Mouse (Mus musculus): ENCODE results near the gene Dynlt1c. TPM values are rescaled to one million over a fixed set of nuclear protein-coding genes. Genes with fewer than 3 reads are reported as not detected.
"Not testable (repeated sequence)": the region's sequence is repeated elsewhere in the genome, so short reads cannot be mapped to it uniquely, and the experiment has no call there.

Gene Dynlt1c
- total RNA-seq, 4 experiments from 2014 or later, result 17.1 to 20.9 (median 19.6) TPM

DNA sequence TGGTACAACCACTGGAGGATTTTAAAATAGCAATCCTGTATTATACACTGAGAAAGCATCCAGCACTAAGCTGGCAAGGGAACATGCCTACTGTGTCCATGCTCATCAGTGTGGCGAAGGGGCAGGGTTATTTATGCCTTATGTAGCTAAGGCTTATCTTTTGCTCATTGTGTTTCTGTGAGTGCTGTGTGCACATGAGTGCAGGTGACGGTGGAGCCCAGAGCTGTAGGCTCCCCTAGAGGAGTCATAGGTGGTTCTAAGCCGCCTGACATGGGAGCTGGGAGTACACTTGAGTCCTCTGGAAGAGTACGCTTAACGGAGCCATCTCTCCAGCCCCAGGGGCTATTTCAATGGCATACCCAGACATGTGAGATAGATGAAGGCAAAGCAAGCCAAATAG lies 17.8 kb downstream of the Dynlt1c start:
- DNase-seq (ENCODE audit: low spot score in 2 of 2), result not testable (repeated sequence)

DNA sequence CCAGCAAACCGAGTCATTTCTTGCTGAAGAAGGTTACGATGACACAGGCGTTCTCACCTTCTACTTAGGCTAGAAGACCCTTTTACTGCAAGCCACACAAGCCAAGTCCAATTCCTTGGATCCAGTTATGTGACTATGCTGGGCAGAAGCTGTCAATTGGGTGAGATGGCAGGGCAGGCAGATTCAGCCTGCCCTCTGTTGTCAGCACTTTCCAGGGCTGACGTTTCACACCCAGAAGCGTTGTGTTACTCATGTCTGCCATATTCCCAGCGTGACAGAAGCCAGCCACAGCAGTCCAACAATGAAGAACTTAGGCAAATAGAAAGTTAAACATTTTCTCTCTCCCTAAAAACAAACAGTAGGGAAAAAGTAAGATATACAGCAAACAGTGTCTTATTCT lies 18.6 kb downstream of the Dynlt1c start:
- not testable (repeated sequence) for DNase-seq (ENCODE audit: low spot score in 2 of 2)

DNA sequence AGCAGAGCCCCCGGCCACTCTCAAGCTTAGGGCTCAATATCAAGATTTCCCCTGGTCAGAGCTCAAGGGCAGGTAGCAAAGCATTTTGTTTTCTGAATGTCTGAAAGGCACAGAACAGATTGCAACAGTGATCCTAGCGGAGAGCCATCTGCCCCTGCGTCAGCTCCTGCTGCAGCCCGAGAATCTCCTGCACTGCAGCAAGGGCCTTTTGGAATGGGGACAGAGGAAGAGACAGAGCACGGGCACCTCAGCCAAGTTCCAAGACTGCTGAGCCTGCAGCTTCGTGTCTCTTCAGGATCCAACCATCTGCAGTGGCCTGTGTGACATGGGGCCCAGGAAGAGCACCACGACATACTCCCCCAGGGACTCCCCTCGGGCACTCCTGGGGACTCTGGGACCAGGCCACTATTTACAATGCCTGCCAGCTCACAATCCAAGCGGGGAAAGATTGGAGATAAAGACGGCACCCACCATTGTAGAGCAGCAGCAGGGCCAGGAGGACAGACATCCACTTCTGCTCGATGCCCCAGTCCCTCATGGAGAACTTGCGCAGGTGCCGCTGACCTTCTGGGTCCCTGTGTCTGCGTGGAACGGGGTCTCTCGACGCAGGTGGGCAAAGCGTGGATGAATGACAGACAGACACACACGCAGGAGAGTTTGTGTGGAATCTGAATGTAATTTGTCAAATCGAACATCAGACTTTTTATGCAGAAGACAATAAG lies 19.4 kb downstream of the Dynlt1c start:
- not testable (repeated sequence) for DNase-seq (ENCODE audit: low spot score in 2 of 2)

DNA sequence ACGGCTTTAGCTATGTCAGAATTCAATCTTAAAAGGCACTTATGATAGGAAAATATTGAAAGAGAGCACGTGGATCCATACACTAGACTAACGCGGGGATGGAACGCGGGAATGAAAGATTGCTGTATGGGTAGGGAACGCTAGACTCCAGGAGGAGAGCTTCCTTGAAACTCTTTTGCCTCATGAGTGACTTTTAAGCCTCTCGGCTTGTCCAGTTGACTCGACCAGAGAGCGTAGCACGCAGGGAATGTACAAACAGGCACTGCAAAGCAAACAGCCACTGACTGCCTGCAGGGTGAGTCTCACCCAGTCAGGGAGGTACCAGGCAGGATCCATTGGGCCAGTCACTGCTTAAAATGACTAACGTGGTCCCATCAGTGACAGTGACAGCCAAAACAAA lies 20.5 kb downstream of the Dynlt1c start:
- not testable (repeated sequence) for DNase-seq (ENCODE audit: low spot score in 2 of 2)

DNA sequence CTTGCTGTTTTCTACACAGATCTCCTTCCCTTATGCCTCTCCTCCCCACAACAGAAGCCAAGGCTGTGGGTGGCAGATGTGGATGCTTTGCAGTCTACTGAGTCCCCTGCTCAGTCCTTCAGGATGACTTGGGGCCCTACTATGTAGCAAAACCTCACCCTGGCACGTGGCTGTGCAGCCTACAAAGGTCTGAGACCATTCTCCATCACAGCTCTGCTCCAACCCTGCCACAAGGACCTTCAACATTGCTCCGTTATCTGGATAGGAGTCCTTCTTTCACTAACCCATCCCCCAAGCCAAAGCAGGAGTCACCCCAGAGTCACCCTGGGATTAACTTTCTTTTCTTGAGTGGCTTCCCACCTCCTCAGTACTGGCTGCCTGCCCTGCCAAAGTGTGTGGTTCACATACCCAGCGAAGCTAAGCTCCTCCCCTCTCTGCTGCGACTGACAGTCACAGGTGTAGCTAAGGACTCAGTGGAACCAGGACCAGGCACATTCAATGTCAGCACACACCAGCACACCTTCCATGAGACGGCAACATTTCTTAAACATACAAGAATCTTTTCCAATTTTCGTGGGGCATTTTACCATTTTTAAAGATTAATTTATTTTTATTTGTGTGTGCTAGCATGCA lies 23.6 kb downstream of the Dynlt1c start:
- not testable (repeated sequence) for DNase-seq (ENCODE audit: low spot score in 2 of 2)

DNA sequence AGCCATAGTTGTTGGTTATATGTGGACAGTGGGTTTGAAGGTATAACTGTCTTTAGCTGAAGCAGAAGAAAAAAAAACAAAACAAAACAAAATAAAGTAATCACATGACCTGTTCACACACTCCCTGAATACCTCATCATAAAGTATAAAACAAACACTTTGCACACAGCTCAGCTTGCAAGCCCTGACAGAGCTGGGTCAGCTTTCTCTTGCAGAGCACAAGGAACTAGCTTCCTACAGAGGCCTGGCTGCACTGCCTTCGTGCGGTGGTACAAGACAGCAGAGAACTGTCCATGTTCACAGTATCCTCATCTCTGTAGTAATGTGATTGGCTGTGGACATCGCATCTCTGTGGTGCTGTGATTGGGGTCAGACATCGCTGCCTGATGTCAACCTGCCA lies 28.9 kb downstream of the Dynlt1c start:
- not testable (repeated sequence) for DNase-seq (ENCODE audit: low spot score in 2 of 2)

DNA sequence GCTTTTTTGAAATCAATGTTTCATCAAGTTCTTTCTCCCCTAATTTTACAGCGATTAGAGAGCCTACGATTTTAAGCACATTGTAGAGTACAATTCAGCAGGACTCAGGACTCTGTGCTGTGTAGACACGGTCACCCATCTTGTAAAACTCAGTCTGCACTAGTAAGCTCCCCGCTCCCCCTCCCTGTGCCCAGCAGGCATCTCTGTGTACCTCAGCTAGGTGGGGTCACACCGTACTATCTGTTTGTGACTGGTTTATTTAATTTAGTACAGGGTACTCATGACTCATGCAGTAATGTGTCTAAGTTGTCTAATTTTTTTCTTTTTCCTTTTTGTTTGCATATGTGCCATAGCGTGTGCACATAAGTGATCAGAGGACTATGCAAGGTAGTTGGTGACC lies 31.4 kb downstream of the Dynlt1c start:
- DNase-seq (ENCODE audit: low spot score in 2 of 2), result not testable (repeated sequence)

DNA sequence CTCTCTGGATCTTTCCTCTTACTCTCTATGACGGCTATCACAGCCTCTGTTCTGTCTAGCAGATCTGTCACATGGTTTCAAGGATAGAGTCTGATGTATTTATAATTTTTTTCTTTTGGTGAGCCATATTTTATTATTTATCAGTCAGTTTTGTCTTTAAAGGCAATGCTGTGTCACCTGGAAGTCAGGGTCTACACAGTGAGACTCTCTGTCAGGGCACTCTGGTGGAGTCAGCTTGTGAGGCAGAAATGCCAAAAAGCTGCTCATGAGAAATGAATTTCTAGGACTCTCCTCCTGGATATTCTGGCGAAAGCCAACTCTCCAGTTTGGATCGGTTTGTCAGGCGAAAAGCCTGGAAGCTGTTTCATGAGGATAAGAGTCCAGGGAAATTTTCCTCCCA lies 34.3 kb downstream of the Dynlt1c start:
- not testable (repeated sequence) for DNase-seq (ENCODE audit: low spot score in 2 of 2)

DNA sequence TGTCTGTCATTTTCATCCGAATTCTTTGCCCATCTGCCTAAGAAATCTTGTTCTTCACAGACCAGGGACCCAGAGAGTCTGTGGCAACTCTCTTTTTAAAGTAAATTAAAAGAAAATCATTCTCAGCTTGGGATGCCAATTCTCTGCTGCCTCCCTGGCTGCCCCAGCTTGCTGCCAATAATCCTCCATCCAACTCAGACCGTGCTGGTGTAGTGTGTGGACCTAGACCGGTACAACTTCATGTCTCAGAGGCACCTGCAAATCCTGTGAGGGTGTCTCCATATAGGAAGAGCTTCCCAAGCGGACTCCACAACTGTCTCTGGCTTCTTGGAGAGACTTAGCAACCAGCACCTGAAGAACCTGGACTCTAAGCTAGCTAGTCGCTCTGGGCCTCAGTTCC lies 35.4 kb downstream of the Dynlt1c start:
- DNase-seq (ENCODE audit: low spot score in 2 of 2), result no peak

DNA sequence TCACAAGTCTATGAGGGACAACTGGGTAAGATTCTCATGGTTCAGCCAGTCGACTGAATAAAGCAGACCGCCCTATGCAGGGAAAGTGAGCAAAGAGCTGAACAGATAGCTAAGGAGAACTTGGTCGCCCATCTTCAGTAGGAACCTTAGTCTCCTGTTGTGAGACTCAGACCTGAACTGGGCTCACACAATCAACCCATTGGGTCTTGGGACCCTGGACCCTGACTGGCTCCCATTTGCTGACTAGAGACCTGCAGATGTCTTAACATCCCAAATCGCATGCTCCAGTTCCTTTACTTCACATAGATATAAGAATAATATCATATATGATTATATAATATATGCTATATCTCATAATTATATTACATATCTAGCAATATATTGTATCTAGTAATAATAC lies 36.0 kb downstream of the Dynlt1c start:
- not testable (repeated sequence) for DNase-seq (ENCODE audit: low spot score in 2 of 2)

DNA sequence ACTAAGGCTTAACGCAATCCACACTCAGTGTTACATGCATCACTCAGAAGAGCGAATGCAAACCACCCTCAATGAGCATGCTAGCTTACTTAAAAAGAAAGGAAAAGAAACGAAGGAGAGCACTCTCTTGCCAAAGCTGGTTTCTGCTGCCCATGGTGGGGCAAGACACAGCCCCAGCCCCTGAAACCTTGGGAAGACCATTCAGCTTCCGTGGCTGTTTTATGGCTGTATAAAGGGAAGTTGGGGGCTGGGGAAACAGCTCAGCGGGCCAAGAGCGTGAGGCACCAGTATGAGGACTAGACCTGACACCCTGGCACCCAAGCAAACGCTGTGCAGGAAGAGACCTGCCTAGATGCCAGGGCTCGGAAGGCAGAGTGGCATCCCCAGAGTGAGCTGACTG lies 37.0 kb downstream of the Dynlt1c start:
- not testable (repeated sequence) for DNase-seq (ENCODE audit: low spot score in 2 of 2)

DNA sequence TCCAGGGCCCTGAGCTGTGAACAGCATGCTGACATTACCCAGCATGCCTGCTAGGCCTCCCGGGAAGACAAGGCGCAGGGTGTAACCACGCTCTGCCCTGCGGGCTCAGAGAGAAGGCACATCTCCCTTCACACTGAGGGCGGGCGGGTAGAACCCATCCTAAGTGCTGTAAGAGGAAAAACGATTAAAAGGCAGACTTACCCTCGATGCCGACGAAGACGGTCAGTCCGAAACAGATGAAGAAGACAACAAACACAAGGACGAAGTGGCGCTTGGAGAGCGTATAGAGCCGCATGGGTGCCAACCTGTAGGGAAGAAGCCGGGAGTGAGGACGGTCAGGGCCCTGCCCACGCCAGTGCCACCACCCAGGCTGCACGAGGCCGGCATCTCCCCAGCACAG lies 38.0 kb downstream of the Dynlt1c start:
- DNase-seq (ENCODE audit: low spot score in 2 of 2), result not testable (repeated sequence)

DNA sequence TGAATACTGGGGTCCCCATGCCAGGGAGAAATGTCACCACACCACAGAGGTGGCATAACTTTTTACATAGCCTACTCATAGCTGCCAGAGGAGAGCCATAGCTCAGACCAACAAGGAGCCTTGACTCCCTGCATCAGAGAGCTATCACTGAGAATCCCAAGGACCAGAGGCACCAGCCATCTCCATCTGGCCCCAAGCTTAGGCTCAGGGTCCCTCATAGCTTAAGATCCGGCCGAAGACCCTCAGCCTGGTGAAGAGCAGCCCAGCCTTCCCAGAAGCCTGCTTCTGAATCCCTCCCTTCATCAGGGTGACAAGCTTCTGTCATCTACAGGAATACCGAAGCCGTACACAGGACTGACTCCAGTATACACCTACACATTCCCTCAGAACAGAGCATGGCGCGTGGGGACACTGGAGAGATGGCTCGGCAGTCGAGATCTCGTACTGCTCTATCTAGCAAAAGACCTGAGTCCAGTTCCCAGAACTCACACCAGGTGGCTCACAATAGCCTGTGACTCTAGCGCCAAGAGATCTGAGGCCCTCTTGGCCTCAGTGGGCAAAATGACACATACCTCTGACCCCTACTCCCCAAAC lies 38.7 kb downstream of the Dynlt1c start:
- DNase-seq (ENCODE audit: low spot score in 2 of 2), result not testable (repeated sequence)

DNA sequence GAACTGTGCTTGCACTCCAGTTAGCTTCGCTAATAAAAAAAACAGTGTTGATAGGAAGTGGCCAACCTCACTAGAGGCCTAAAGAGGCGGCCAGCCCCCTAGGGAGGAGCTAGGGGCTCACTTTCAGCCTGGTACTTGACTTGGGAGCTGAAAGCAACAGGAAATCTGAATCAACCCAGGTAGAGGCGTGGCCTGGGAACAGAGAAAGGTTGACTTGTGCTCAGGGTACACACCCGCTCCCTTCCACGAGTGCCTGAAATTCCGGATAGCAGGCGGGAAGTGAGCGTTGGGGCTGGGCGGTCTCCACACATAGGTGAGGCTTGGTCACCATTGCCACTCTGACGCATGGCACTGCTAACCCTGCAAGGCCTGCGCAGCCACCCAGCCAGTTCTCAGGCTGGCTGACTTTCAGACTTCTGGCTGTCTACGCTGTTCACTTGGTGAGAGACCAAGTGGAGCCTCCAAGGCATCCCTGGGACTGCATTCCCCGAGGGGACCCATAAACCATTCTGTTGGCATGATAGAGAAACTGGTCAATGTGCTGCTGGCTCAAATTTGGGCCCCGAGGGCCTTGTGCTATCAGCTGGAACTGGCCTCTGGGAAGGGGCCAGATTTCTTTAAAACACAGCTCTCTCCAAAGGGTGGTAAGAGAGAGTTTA lies 39.4 kb downstream of the Dynlt1c start:
- not testable (repeated sequence) for DNase-seq (ENCODE audit: low spot score in 2 of 2)

DNA sequence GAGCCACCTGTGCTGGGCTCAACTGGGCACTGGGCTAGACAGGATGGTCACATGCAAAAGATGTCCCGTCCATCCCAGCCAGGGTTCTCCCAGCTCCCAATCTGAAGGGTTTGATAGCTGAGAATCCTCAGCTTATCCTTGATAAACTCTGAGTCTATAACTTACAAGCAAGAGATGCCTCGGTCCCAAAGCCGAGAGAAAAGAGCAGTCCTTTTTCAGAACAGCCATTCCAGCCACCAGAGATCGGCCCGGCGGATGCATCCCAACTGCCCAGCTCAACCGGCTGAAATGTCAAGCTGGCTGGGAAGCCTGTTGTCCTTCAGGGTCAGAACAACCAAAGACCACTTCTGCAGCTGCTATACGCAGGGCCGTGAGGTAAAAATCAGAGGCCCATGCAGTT lies 42.7 kb downstream of the Dynlt1c start:
- not testable (repeated sequence) for DNase-seq (ENCODE audit: low spot score in 2 of 2)

DNA sequence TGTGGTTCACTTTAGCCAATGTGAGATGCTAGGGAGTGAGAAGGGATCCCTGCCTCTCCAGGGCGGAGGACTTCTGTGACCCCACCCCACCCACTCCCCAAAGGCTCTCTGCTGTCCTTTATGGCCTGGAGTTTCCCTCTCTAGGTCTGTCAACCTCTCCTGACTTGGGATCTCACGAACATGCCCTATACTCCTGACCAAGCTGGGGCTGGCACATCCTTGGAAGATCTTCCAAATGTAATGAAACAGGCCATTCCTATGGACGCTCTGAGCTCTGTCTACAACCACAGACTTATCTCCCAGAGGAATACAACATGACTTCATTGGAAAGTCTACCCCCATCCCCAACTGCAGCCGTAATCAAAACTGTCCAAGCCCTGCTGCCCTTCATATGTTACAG lies 43.2 kb downstream of the Dynlt1c start:
- not testable (repeated sequence) for DNase-seq (ENCODE audit: low spot score in 2 of 2)

DNA sequence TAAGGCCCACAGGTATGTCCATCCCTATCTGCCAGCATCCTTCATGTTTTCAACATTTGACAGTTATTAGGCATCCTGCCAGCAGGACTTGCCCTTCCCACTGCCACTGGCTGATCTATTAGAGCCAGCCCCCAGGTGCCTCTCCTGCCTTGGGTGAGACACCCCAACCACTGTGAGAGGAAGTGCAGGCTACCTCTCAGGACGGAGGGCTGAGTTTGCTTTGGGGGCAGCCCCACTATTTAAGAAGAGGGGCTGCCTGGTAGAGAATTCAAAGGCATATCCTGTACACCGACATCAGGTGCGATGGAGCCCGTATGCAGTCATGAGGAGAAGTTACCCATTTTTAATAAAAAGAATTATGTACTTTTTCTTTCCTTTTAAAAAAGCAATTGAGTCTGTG lies 44.2 kb downstream of the Dynlt1c start:
- not testable (repeated sequence) for DNase-seq (ENCODE audit: low spot score in 2 of 2)

DNA sequence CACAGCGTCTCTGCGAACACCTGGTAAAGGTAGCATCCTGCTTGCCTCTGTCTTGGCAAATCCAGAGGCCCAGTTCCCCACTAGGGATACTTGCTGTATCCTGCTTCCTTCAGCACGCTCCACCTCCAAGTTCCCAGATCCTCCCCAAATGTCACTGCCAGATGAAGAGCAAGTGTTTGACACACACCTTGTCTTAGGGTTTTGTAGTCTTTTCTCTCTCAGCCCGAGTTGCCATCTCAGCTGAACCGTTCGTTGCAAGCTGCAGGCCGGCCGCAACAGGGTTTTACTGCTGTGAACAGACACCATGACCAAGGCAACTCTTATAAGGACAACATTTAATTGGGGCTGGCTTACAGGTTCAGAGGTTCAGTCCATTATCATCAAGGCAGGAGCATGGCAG lies 45.4 kb downstream of the Dynlt1c start:
- not testable (repeated sequence) for DNase-seq (ENCODE audit: low spot score in 2 of 2)

DNA sequence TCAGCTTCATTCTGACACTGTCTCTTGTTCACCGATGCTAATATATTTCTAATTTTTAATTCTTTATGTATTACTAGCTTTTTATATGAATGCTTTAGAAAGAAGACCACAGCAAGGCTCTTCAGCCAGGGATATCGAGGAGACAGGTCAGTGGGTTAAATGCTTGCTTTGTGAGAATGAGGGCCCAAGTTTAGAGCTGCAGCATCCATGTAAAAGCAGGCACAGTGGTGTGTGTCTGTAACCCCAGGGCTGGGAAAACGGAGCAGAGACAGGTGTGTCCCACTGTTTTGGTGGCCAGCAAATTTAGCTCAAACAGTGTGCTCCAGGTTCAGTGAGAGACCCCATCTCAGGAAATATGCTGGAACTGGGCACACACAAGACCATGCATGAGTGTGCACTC lies 46.0 kb downstream of the Dynlt1c start:
- not testable (repeated sequence) for DNase-seq (ENCODE audit: low spot score in 2 of 2)

DNA sequence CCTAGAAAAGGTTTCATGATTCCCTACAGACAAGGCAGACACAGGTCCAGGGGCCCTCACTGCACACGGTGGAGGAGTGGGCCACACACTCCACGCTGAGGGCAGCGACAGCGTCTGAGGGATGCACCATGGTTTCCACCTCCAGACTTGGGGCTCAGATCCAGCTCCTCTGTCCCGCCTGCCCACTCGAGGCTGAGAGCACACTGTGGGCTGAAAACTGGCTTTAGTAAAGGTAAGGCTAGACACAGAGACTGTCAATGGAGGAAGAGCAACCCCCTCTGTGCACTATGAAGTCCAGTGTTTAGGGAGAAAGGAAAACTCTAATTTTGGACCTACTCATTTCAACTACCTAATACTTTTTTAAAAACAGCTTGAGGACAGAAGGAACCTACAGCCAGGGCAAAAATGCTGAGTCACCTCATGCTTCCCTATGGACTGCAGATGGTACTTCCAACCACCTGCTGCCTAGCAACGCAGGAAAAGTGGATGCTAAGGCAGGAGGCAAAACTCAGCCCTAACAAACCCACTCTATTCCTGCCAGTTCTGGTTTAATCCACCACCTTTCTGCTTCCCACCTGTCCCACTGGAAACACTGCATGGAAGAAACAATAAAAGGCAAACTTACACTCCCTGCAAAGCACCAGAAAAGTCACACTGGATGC lies 49.6 kb downstream of the Dynlt1c start:
- peak in 1 of 2 experiments; percentile 61 for DNase-seq (ENCODE audit: low spot score in 2 of 2)

DNA sequence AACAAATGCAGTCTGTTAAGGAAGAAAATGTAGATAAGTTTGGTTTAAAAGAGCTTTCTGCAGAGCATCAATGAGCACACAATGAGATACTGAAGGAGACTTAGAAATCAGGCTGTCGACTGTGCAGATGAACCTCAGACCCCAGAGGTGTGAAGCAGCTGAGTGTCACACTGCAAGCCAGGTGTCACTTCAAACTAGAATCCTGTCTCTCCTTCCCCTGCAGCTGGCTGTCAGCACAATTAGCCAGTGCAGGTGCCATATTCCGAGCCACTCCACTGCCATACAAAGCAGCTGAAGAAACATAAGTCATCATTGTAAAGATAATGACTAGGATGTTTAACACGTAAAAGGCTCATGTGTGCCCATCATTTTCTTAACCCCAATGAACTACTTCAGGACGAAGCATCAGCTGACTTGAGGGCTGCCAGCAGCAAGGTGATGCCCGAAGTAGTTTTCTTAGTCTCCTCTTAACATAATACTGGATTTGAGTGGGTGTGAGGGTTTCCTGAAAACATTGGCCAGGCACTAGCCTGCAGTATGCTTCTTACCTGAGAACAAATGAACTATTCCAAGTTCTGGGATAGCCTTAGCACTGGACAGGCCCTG lies 52.0 kb downstream of the Dynlt1c start:
- DNase-seq (ENCODE audit: low spot score in 2 of 2), result not testable (repeated sequence)

All from left cerebral cortex, adult 8-10 months (tissue).